Mouse (Mus musculus) MN1 (cell line): ENCODE results near the gene Zfp286.
"Not testable (repeated sequence)": the region's sequence is repeated elsewhere in the genome, so short reads cannot be mapped to it uniquely, and the experiment has no call there.

ENCODE experiments used
- DNase-seq: peaks from one replicate; pipeline ENCODE4 v3.0.0-alpha.2; 2016; ENCODE audit warnings: low spot score

The Zfp286 gene

DNA sequence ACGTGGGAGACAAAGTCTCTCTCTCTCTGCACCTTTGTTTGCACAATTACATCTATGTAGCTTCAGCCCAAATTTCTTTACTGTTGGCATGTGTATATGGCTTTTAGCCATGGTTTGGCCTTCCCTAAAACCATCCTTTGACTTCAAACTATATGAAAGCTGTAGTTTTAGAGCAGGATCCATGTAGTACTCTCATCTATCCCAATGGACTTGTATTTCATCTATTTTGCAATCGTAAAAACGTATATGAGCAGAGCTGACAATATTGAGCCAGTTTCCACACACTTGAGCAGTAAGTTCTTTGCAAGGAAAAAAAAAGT lies 315 bp upstream of the Zfp286 start:
- DNase-seq, result no peak

DNA sequence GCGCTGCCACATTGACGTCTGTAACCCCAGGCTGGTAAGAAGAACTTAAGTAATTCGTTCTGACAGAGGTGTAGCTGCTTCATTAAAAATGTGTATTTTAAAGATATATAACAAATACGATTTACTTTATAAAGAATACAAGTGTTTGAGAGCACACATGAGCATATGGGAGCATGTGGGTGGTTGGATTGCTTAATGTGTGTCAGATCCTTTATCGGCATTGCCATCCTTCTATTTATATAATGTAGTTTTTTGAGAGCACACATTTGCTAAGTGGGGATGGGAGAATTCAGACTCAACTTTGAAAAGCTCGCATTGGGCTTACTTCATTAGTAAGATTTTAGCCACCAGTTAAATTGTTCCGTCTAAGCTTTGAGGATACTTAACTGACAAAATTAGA lies 12.8 kb downstream of the Zfp286 start:
- DNase-seq, result no peak

DNA sequence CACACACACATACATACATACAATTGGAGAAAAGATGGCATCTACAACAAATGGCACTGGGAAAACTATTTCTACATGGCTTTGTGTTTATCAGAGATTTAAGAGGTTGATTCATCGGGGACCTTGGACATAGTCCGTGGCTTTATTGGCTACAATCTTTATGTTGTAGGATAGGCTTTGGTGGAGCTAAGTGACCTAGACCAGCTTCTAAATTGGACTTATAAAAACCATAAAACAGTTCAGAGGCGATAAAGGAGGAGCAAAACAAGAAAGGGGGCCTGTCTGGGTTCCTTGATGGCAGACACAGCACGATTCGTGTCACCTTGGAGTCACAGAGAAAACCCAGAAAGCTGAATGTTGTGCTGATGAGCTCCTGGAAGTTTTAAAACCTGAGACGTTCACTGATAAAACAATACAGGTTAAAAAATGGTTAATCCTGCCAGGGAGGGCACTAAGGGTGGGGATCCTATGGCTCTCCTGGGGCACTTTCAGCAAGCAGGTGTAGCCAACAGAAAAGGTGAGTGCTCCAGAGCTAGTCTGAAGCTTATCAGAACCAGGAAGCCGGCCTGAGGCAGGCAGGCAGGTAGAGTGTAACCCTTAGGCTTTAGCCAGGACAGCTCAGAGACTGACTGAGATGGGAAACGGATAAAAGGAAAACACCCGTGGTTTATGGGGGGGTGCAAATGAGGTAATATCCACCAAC lies 28.4 kb downstream of the Zfp286 start:
- DNase-seq, result no peak

DNA sequence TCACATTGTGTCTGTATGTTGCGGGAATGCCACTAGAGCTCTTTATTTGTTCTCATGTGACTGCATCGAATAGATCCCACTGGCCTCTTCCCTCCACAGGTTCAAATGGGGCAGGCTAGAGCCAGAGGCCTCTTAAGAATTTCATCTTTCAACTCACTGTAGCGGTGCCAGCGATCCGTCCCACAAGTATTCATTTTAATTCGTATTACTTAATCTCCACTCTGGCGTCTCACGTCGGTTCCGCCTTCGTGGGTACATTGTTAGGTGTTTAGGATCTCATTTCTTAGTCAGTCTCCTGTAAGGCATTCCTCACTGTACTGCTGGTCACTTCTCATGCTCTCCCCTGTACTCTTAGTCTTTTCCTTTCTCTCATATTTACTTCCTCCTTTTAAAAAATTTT lies 30.8 kb downstream of the Zfp286 start:
- no peak for DNase-seq

DNA sequence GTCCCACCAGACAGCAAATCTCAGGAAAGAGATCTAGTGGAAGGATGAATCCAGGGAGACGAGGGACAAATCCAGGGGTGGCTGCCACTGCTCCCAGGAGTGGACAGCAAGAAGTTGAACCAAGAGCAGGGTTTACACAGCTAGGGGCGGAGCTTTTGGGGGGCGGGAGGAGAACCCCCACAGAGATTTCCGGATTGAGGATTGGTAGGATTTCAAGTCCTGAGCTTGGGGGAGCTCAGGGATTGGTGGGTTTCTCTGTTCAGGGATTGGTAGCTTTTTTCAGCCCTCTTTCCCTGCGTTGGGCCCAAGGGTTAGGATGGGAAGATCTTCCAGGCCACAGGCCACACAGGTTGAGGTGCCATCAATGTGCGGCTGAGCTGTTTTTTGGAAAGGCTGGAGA lies 31.4 kb downstream of the Zfp286 start:
- no peak for DNase-seq

DNA sequence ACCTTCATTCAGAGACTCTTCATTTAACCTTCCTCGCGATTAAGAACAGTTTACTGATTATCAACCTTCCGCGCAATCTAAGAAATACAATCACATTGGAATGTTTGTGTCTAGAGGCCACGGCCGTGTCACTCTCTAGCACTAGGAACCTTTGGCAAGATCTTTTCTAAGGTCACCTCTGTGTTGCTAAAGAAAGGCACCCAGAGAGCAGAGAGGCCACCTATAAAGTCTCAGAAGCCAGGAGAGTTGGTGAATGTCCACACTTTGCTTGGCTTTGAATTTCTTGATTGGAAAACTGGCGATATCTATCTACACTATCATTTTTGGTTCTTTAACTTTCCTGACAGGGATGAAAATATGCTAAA lies 32.1 kb downstream of the Zfp286 start:
- no peak for DNase-seq

DNA sequence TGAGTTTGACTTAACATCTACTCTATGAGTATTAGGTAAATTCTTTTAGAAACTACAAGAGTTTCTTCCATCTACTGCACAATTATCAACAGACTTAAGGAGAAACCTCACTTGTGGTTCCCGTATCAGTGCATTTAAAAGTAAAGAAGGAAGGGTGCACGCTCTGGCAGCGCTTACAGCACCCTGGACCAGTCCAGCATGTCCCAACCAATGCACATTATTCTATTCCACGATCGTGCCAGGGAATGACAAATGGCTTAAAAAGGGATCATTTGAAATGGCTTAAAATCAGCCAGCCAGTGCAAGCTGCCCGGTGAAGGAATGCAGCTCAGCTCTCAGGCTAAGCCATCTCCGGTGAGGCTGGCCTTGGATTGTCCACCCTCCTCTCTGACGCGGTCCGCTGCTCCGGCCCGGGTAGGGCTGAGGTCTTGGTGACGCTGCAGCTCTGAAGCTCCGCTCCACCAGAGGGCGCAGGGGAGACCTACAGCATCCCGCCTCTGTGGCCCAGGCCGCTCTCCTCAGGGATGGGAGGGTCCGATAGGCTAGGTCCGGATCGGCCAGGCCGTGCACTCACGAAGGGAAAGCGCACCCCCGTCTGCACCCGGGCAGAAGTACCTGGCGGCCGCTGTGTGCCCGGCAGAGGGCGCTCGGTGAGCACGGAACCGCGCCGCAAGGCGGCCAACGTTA lies 32.7 kb downstream of the Zfp286 start:
- peak; percentile 97 for DNase-seq

DNA sequence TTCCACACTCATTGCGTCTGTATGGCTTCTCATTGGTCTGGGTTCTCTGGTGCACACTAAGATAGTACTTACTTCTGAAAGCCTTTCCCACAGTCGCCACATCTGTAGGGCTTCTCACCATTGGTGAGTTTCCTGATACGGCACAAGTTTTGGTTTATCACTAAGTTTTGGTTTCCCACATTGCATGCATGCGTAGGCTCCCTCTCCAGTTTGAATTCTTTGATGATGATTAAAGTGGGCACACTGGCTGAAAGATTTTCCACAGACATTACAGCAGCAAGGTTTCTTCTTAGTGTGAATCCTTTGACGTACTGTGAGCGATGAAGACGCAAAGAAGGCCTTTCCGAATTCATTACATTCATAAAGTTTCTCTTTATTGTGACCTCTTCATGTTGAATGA lies 36.5 kb downstream of the Zfp286 start, which contains the start of gene Gm10428:
Gene Gm10428, plus strand, starts transcription at position 321 of the 400 bp plus-strand sequence.
- DNase-seq, result no peak

DNA sequence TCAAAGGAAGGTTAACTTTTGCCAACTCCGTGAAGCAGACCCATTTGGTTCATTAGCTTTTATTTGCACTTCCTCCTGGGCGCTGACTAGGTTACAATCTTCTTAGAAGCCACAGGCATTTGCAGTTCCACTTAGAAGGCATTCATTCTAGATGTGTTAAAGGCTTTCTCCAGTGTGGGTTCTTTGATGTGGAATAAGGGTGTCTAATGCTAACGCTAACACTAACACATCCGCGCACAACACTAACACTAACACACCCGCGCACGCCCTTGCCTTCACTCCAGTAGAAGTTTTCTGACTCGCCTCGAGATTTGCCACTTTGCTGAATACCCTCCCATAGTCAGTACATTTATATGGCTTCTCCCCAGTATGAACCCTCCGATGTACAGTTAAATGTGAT lies 37.1 kb downstream of the Zfp286 start:
- DNase-seq, result no peak

DNA sequence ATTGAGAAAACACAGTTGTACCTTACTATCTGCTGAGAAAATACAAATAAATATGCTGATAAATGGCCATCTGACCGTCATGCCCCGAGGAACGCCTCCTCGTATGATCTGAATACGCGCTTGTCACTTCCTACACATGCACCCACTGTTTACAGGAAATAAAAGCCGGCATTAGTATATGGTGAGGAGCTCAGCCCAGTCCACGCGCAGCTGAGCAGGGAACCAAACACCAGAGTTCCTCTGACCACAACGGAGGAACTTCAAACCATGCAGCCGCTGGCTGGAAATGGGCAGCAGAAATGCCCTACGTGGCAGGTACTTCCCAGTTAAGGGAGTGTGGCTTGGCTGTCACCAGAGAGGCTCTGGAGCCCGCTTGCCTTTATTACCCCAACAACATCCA lies 39.8 kb downstream of the Zfp286 start:
- DNase-seq, result not testable (repeated sequence)

DNA sequence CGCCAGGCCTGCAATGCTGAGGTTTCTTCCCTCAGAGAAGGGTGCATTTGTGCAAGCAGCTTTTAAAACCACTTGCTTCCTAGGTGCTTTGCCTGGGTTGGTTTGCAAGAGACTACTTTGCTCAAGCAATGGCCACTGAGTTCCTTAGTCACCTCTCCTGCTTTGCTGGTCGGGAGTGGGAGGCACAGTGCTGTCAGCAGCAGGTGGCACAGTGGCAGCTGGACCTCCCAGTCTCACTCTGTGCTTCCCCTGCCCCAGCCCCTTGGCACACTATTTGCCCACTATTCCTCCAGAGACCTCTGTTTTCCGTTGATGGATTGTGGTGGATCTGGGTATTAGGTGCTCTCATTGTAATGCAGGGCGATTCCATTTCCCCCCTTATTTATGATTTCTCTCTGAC lies 41.2 kb downstream of the Zfp286 start:
- DNase-seq, result no peak

DNA sequence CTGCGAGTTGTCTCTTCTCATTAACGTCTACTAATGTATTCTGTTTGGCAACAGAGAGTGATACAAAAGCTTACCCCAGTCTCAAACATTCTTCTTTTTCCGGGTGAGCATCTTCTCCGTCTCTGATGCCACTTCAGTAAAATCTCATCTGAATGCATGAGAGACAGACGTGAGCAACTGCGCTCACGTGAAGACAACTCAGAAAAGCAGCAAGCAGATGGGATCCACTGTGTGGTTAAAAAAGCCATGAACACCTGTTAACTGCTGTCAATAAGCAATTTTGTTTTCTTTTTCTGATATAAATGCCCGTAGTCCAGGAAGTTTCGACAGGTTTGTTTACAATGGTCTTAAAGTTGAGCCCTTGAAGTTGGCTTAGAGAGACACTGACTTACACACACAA lies 42.0 kb downstream of the Zfp286 start:
- DNase-seq, result no peak

DNA sequence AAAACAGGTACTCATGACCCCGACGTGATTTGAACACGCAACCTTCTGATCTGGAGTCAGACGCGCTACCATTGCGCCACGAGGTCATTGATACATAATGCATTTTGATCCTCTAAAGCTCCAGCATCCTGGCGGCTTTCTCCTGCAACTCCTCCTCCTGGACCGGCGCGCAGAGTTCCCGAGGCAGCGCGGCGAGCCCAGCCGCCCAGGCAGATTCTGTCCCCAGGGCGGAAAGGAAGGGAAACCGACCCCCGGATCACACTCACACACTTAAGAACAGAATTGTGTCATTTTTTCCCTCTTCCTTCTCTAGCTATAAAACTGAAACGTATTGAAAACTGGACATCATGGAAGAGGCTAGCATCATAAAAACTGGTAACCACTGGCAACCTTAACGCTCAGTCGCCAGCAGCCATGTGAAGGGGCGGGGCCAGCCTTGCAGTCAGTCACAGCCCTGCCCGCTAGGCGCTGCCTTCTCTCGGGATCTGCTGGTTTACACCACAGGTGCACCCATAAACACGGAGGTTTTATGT lies 43.2 kb downstream of the Zfp286 start:
- peak; percentile 86 for DNase-seq

DNA sequence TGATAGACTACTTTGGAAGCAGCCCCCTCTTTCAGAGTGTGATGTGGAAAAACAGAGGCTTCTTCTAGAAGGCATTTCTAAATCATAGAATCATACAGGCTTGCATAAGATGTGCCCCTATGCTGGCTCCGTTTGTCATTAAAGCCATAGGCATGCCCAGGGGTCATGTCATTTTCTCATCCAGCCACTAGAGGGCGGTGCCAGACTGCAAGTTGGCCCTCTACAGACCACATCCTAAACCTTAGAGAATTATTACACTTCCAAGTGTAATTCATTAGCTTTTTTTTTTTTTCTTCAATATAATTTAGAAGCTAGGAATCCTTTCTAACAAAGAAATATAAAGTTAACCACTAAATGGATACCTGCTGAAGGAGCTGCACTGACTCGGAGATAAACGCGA lies 45.2 kb downstream of the Zfp286 start:
- DNase-seq, result peak; percentile 83

DNA sequence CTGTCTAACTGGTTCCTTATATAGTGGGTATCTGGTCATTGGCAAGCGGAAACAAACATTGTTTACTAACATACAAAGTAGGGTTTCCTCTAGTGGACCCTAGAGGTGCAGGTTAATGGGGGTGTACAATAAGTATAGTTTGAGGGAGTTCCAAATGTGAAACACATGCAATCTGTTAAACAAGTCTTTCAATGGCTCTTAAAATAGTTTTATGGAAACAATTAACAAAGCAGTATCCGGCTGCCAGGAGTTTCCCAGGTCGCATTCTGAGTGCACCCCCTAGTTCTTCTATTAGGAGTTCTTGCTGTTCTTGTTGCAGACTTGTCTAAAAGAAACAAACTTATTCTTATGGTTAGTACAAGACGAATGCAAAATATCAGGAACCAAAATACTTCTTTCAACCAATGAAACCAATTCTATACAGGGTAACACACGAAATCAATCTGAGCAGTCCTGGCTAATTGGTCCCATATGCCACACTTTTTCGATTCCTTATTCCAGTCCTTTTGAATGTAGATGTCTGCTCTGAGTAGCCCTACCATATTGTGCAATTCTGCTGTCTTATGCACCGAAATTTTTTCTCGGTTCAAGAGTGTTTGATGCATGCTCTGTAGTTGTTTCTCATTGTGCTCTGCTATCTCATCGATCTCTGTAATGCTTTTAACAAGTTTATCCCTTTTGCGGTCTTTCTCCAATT lies 46.9 kb downstream of the Zfp286 start:
- DNase-seq, result no peak

DNA sequence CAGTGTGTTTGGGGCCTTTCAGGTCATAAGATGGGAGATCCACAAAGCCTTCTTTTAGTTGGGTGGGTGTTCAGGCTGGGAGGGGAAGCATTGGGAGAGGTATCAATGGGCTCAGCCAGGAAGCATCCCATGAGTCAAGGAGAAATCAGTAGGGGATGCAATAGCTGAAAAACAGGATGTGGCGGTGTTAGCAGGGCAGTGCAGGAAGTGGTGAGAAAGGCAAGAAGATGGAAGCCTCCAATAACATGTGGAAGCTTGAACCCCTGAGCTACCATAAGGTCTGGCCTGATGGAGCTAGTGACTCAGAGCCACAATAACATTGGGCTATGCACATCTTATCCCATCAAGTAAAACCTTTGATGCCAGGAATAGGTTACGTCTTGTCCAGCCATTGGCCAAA lies 48.1 kb downstream of the Zfp286 start:
- DNase-seq, result no peak

DNA sequence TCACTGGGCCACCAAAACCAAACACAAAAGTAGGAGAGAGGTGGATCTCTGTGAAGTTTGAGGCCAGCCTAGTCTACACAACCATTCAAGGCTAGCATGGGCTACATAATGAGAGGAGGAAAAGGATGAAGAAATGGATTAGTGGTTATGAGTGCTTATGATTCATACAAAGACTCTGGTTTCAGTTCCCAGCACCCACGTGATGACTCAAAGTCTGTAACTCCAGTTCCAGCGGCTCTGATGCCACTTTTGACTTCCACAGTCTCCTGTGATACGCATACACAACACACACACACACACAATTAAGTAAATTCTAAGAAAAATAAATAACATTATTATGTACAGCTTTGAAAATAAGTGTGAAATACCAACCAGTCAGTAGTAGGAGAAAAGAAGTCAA lies 56.6 kb downstream of the Zfp286 start:
- no peak for DNase-seq

DNA sequence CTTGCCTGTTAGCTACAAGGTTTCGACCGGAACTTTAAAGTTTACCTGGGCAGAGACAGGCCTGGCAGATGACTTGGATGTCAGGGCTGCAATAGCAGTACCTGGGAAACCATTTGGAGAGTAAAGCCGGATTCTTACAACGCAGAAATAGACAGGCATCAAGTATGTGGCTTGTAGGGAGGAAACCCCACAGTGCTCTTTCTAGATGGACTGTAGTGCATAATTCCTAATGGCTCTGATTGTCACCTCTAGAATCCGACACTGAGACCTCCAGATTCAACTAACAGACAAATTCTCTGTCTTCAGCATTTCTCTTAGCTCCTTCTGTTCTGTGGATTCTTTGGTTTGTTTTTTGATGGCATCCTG lies 57.3 kb downstream of the Zfp286 start:
- no peak for DNase-seq

DNA sequence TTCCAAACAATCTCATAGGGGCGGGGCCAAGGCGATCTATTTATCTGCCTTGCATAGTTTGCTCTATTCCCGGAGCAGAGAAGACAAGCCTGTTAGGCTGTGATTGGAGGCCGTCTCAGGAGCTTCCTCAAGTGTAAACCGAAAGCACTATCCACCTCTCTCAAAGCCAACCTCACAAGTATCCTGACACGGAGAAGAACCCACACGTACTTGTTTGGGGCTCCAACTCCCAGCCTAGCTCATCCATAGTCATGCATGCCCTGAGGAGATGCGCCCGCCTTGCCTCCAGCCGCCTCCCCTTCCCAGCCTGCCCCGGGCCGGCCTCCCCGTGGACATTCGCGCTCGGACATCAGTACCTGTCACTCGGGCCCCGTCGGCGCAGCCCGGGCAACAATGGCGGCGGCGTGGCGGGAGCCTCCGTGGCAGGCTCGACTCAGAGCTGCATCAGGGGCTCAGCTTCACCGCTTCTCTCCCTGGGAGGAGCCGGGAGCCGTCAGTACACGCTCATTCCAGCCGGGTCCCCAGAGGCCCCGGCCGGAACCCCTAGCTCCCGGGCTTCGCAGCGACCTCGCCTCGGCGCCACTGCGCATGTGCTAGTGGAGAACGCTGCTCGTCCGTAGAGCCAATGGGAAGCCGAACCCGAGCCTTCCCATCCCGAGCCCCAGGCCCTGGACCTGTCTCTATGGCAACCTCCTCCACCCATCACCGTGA lies 57.8 kb downstream of the Zfp286 start, which contains the start of gene Zfp287:
Gene Zfp287, minus strand, starts transcription at position 595 of the 711 bp plus-strand sequence.
- DNase-seq, result peak; percentile 95

DNA sequence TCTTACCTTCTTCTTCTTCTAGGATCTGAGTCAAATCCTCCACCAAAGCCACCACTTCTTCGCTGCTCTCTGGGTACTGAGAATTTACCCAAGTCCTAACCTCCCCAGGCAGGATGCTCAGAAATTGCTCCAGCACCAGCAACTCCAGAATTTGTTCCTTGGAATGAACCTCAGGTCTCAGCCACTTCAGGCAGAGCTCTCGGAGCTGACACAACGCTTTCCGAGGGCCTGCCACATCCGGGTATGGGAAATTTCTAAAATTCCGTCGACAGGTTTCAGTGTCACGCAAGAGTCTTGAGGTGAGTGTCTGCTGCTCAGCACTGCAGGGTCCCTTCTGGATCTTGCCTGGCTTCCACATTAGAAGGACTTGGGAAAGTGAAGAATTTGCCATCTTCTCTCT lies 61.0 kb downstream of the Zfp286 start:
- DNase-seq, result no peak

DNA sequence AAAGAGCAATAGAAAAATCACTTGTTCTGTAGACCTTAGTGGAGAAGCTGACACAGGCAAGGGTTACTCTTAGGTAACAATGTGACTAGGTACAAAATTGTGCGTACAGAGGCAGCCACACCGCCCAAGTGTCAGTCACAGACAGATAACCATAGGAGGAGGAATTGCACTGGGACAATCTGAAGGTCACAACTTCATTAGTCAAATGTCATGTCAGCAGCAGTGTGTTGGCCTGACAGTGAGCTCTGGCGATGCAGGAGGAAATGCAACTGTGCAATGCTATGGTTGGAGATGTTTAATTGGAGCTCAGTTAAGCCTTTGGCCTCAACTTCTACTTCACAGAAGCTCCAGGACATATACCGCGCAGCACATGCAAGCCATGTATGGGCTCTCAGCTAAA lies 78.6 kb downstream of the Zfp286 start:
- no peak for DNase-seq

DNA sequence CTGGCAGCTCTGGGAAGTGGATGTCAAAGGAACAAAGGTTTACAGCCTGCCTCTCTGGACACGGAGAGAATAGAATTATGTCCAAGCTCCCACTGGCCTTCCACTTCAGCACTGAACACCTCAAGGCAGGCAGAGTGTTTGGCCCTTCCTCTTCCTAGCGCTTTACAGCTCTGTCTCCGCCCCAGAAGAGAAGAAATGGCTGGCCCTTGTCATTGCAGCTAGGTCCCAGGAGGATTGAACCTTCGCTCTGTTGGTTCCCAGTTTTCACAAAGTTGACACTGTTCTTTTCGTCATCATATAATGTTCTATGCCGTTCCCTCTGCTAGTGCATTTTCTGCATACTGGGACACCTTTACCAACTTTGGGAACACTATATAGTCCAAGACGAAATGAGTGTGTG lies 81.0 kb downstream of the Zfp286 start:
- no peak for DNase-seq

DNA sequence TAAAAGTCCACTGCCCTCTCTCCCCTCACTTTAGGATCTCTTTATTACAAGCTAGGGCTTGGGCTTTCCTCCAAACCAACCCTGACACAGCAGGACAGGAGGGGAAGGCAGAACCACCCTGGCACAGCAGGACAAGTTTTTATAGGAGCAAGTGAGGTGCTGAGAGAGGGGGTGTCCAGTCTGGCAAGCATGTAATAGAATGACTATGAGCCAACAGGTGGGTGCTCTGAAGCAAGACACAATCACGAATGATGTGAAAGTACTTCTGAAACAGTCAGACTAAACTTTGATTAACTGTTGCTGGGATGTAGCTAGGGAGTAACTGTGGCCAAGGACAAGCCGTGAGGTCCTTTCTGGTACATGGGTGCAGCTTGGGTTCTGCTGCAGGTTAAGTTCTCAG lies 83.1 kb downstream of the Zfp286 start:
- DNase-seq, result no peak
